Mouse (Mus musculus) MEL (cell line): ENCODE data around the gene Cfap100.

ENCODE experiments used
- CTCF ChIP-seq, 3 experiments: IDR thresholded peaks in 2 of 3; conservative IDR thresholded peaks in 1 of 3; 2 replicates each; pipeline ENCODE4 v1.5.1; 2011 to 2012; ENCODE audit warnings: low read length in 3 of 3, low read depth in 2 of 3, mild to moderate bottlenecking in 2 of 3, improper control_type of control experiment in 1 of 3, inconsistent platforms in 1 of 3, mixed read lengths in 1 of 3, moderate library complexity in 1 of 3; ENCODE audit not compliant: control insufficient read depth in 1 of 3, insufficient read depth in 1 of 3, poor library complexity in 1 of 3, severe bottlenecking in 1 of 3
- EP300 ChIP-seq, 2 experiments: IDR thresholded peaks; 2 replicates each; pipeline ENCODE4 v1.6.1; 2011; ENCODE audit warnings: improper control_type of control experiment in 2 of 2, low read length in 2 of 2, low read depth in 1 of 2, mild to moderate bottlenecking in 1 of 2
- GATA1 ChIP-seq: IDR thresholded peaks from 2 replicates; pipeline ENCODE4 v1.6.1; 2011; ENCODE audit warnings: low read depth, low read length, improper control_type of control experiment
- MXI1 ChIP-seq: IDR thresholded peaks from 2 replicates; pipeline ENCODE4 v1.6.1; 2011; ENCODE audit warnings: mild to moderate bottlenecking, low read depth, low read length, improper control_type of control experiment
- NELFE ChIP-seq: IDR thresholded peaks from 2 replicates; pipeline ENCODE4 v1.6.1; 2011; ENCODE audit warnings: low read depth, low read length, improper control_type of control experiment
- POLR2A ChIP-seq, 2 experiments: IDR thresholded peaks; 2 replicates each; pipeline ENCODE4 v1.6.1; 2011 to 2012; ENCODE audit warnings: low read length in 2 of 2, mild to moderate bottlenecking in 2 of 2, control low read depth in 1 of 2, improper control_type of control experiment in 1 of 2, low read depth in 1 of 2, moderate library complexity in 1 of 2; ENCODE audit not compliant: control insufficient read depth in 1 of 2, insufficient read depth in 1 of 2, poor library complexity in 1 of 2
- POLR2AphosphoS2 ChIP-seq: IDR thresholded peaks from 2 replicates; pipeline ENCODE4 v1.6.1; 2011; ENCODE audit warnings: low read length, improper control_type of control experiment
- TCF12 ChIP-seq: IDR thresholded peaks from 2 replicates; pipeline ENCODE4 v1.6.1; 2014; ENCODE audit warnings: low read depth, mild to moderate bottlenecking, inconsistent platforms, low read length, improper control_type of control experiment, moderate library complexity
- ZC3H11A ChIP-seq: IDR thresholded peaks from 2 replicates; pipeline ENCODE4 v1.6.1; 2012; ENCODE audit warnings: low read depth, mild to moderate bottlenecking, inconsistent platforms, low read length, improper control_type of control experiment

DNA sequence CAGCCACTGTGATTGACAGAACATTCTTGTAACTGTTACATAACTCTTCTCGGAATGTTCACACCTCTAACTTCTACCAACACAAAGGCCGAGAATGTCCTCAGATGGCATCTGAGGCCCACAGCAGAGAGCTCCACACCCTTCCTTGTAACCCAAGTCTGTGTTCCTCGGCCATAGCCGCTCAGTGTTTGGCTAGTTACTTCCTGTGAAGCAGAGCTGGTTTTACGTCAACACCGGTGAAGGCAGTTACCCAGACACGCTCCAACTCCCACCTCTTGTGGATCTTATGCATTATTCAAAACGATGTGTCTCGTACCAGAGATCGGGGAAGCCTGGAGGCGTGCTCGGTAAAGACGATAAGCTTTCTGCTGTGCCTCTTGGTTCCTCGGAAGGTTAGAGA is 1.3 kb upstream of the Cfap100 start:
- TF ChIP-seq POLR2A (IDR thresholded peaks at IDR 0.05; ENCODE audit: control insufficient read depth in 1 of 2, insufficient read depth in 1 of 2, low read depth in 1 of 2, low read length in 2 of 2, poor library complexity in 1 of 2) (no peak), EP300 (IDR thresholded peaks at IDR 0.05; ENCODE audit: low read depth in 1 of 2, low read length in 2 of 2) (no peak), CTCF (IDR thresholded peaks at IDR 0.05 in 2 of 3, conservative IDR thresholded peaks at IDR 0.05 in 1 of 3; ENCODE audit: control insufficient read depth in 1 of 3, insufficient read depth in 1 of 3, low read depth in 2 of 3, low read length in 3 of 3, poor library complexity in 1 of 3, severe bottlenecking in 1 of 3) (no peak), NELFE (no peak), ZC3H11A (no peak), POLR2AphosphoS2 (no peak), MXI1 (no peak), GATA1 (no peak), TCF12 (no peak)
